Mouse (Mus musculus): ENCODE results near the gene Tsc22d1.

- TF ChIP-seq CTCF (IDR thresholded peaks at IDR 0.05; ENCODE audit: extremely low read depth, insufficient read depth, low read length) (no peak), POLR2A (IDR thresholded peaks at IDR 0.05; ENCODE audit: extremely low read depth, insufficient read depth, low read length) (no peak)
Observed at GRCm38 (mm10) chr14:76478076-76478475, 63.3 kb downstream of the Tsc22d1 start.

Measured in cortical plate, adult 2 months (tissue).